Mouse (Mus musculus): ENCODE results near the gene Desi1. TPM values are rescaled to one million over a fixed set of nuclear protein-coding genes. Genes with fewer than 3 reads are reported as not detected.
A peak's percentile ranks its signal among the peaks of the same experiment; 100 is the strongest.

Gene Desi1
- polyA plus RNA-seq, 1 experiment from 2014 or later, result 42.7 TPM

DNA sequence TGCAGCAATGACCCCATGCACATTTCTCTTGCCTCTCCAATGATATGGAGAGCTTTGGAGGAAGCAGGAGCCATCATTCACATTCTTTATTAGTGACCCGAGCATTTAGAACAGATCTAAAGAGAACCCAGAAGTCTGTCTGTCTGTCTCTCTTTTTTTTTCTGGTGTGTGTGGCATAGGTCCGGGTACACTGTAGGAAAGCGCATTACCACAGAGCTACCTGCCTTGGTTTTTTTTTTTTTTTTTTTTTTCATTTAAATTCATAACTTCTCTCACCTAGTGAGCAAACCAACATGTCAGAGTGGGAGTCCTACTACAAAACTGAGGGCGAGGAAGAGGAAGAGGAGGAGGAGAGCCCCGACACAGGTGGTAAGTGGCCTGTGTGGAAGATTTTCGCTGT is 16.8 kb downstream of the Desi1 start:
- Histone ChIP-seq H3K9ac (replicated peaks) (peak overlapping the region; percentile 79), H3K4me2 (replicated peaks) (peak overlapping the region; percentile 96), H3K27ac (peak overlapping the region; percentile 80), H3K4me1 (replicated peaks) (peaks cover 32% of the 10 kb centered on the region), H3K27me3 (no peaks in the 10 kb centered on the region), H3K9me3 (no peaks in the 10 kb centered on the region), H3K4me3 (replicated peaks) (peak overlapping the region; percentile 85), H3K36me3 (peaks cover 16% of the 10 kb centered on the region)
- ATAC-seq, result no peak
- WGBS, result 26% methylated on average over 6 of the region's 6 CpGs

DNA sequence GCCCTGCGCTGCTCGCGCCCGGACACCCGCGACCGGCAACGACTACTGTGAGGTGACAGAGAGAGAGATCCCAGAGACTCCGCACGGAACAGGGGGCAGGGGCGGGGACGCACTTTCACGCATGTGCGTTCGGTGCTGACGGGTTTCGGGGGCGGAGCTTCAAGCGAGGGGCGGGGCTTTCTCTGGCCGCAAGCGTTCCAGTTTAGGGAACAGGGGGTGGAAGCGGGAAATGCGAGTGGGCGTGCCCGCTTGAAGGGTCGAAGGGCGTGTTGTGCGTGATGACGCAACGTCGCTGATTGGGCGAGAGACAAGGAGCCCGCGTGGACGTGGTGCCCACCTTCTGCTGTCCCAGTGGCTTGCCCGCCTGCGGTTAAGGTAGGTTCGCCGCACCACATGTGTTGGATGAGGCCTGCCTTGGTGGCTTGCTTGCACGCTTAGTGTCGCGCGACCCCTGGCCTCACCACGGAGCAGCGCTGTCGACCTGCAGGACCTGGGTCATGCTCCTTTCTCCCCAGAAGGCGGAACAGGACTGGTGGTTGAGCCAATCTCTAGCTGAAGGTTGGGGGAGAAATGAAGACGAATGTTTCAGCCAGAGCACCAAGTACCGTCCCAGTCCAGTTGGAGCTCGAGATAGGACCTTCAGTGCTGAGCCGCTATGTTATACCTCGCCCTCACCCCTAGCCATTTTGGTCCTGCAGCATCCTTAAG is 17.4 kb downstream of the Desi1 start:
- peak overlapping the region; percentile 85 for H3K4me3 ChIP-seq (replicated peaks)
- H3K27me3 ChIP-seq, result no peaks in the 10 kb centered on the region
- H3K4me1 ChIP-seq (replicated peaks), result peaks cover 32% of the 10 kb centered on the region
- ATAC-seq, result peak; percentile 97
- peak overlapping the region; percentile 96 for H3K4me2 ChIP-seq (replicated peaks)
- H3K9ac ChIP-seq (replicated peaks), result peak overlapping the region; percentile 90
- H3K27ac ChIP-seq, result peak overlapping the region; percentile 80
- no peaks in the 10 kb centered on the region for H3K9me3 ChIP-seq
- WGBS, result under 1% methylated on average over 53 of the region's 53 CpGs
- H3K36me3 ChIP-seq, result peaks cover 12% of the 10 kb centered on the region

DNA sequence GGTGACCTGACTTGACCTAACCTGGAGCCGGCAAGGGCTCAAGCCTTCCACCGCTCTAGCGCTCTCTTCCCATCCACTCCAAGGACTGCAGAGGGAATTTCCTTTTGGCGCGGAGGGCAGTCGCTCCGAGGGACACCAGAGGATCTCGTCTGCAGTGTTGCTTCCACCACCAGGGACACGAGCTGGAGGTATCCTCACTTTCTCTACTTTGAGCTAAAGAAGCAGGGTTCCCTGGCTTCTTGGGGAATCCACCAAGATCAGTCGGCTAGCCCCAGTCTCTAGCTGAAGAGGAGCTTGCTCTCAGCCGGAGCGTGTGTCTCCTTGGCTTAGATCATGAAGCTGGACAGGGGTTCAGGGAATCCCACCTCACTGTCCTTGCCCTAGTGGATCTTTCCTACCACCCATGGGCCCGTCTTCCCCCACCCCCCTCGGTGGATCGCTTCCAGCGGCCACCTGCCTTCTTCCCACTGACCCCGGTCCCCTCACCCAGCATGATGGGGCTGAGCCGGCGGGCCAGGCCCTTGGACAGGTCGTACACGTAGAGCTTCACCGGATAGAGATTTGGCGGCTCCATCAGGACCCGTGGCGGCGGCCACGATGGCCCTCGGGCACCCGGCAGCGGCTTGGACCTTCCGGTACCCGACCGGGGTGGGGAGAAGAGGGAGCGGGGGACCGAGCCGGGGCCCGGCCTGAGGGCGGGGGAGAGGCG is 18.1 kb downstream of the Desi1 start:
- WGBS, result under 1% methylated on average over 37 of the region's 39 CpGs
- peaks cover 12% of the 10 kb centered on the region for H3K36me3 ChIP-seq
- H3K27me3 ChIP-seq, result no peaks in the 10 kb centered on the region
- H3K9me3 ChIP-seq, result no peaks in the 10 kb centered on the region
- H3K4me1 ChIP-seq (replicated peaks), result peaks cover 32% of the 10 kb centered on the region
- peak; percentile 12 for ATAC-seq
- H3K4me2 ChIP-seq (replicated peaks), result peak overlapping the region; percentile 96
- H3K4me3 ChIP-seq (replicated peaks), result peak overlapping the region; percentile 85
- H3K9ac ChIP-seq (replicated peaks), result peak overlapping the region; percentile 90
- H3K27ac ChIP-seq, result peak overlapping the region; percentile 78

DNA sequence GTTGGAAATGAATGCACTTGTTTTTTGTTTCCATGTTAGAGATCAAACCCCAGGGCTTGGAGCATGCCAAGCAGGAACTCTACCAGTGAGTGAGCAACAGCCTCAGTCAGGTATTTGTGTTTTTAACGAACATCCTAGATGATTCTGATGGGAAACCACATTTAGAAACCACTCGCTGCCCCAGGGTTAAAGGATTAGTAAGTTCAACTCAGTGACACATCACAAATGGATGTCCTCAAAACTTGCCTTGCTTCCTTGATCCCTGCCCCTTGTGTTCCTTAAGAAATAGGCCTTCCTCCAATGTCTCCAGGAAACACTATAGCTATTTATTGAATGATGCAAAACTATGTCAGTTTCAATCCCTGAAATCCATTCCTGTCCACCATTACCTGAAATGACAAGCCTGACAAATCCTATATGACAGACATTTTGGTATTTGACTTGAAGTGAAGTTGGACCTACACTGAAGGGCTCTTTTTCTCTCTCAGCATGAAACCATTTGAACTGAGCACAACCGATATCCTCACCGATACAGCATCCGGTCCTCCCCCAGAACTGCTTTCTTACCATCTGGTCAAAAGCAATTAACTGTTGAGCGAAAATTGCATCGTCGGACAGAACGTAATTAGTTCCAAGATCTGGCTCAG is 18.8 kb downstream of the Desi1 start:
- H3K4me2 ChIP-seq (replicated peaks), result peak overlapping the region; percentile 96
- WGBS, result 18% methylated on average over 9 of the region's 9 CpGs
- peaks cover 32% of the 10 kb centered on the region for H3K4me1 ChIP-seq (replicated peaks)
- peak overlapping the region; percentile 78 for H3K27ac ChIP-seq
- H3K36me3 ChIP-seq, result peaks cover 9% of the 10 kb centered on the region
- peak overlapping the region; percentile 90 for H3K9ac ChIP-seq (replicated peaks)
- ATAC-seq, result no peak
- H3K4me3 ChIP-seq (replicated peaks), result peak overlapping the region; percentile 85
- no peaks in the 10 kb centered on the region for H3K27me3 ChIP-seq
- no peaks in the 10 kb centered on the region for H3K9me3 ChIP-seq

DNA sequence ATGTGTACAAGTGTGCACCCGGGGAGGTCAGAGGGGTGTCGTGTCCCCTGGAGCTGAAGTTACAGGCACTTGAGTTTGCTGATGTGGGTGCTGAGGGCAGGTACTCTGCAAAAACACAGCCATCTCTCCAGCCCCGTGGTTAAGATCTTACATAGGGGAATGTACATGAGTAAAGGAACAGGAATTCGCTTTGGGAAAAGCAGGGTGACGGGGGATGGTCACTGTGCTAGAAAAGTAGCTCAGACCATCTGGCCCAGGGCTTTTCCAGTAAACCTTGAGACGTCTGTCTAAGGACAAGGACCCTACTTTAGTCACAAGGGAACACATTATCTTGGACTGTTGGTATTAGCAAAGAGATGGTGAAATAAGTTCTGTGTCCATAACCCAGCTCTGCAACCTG is 21.7 kb downstream of the Desi1 start:
- ATAC-seq, result no peak

DNA sequence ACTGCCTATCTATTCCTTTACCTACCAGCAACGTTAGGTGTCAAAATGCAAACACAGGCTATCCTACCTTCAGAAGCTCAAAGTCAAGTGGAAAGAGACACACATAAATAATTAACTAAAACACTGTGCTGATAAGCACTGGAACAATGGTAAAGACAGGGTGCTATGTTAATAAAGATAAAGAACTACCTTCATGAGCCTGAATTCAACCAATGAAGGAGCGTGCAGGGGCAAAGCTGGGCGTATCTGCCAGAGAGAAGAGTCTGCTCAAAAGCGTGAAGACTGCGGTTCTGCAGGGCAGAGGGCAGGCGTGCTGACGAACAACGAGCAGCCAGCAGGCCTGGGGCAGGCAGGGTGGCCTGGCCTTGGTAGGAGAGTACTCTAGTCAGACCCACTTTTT is 29.4 kb downstream of the Desi1 start:
- H3K27me3 ChIP-seq, result no peaks in the 10 kb centered on the region
- no peak overlapping the region for H3K27ac ChIP-seq
- WGBS, result 91% methylated on average over 8 of the region's 8 CpGs
- ATAC-seq, result no peak
- H3K36me3 ChIP-seq, result peaks cover 36% of the 10 kb centered on the region
- H3K4me1 ChIP-seq (replicated peaks), result no peaks in the 10 kb centered on the region
- H3K4me2 ChIP-seq (replicated peaks), result no peak overlapping the region
- H3K9ac ChIP-seq (replicated peaks), result no peak overlapping the region
- H3K4me3 ChIP-seq (replicated peaks), result no peak overlapping the region
- H3K9me3 ChIP-seq, result no peaks in the 10 kb centered on the region

More for the DNA sequence above, 21.7 kb downstream of the Desi1 start:
- Histone ChIP-seq H3K4me3 (replicated peaks) (no peak overlapping the region), H3K27ac (no peak overlapping the region), H3K36me3 (no peaks in the 10 kb centered on the region), H3K9me3 (no peaks in the 10 kb centered on the region), H3K4me2 (replicated peaks) (no peak overlapping the region), H3K27me3 (no peaks in the 10 kb centered on the region), H3K4me1 (replicated peaks) (peaks cover 26% of the 10 kb centered on the region), H3K9ac (replicated peaks) (no peak overlapping the region)
- 92% methylated on average over 6 of the region's 6 CpGs for WGBS

DNA sequence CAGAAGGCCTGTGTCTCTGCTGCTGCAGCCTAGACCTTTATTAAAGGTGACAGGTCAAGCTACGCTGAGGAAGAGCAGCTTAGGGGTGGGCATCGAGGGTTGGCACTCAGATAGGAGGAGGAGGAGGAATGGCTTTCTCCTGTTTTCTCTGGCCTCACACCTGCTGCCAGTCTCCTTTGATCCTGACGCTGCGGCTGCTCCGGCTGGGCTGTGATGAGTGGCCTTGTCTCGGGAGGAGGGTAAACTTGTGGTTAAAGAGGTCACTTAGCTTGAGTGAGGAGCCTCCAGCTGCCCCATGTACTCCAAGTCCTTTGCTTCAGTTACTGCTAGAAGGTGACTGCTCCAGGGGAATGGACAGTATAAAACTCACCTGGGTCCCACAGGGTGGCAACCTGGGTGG is 39.7 kb downstream of the Desi1 start:
- no peak for ATAC-seq
- peaks cover 4% of the 10 kb centered on the region for H3K4me1 ChIP-seq (replicated peaks)
- H3K27me3 ChIP-seq, result no peaks in the 10 kb centered on the region
- no peak overlapping the region for H3K9ac ChIP-seq (replicated peaks)
- no peak overlapping the region for H3K4me2 ChIP-seq (replicated peaks)
- peaks cover 67% of the 10 kb centered on the region for H3K36me3 ChIP-seq
- H3K27ac ChIP-seq, result no peak overlapping the region
- H3K9me3 ChIP-seq, result no peaks in the 10 kb centered on the region
- 90% methylated on average over 6 of the region's 6 CpGs for WGBS
- H3K4me3 ChIP-seq (replicated peaks), result no peak overlapping the region

DNA sequence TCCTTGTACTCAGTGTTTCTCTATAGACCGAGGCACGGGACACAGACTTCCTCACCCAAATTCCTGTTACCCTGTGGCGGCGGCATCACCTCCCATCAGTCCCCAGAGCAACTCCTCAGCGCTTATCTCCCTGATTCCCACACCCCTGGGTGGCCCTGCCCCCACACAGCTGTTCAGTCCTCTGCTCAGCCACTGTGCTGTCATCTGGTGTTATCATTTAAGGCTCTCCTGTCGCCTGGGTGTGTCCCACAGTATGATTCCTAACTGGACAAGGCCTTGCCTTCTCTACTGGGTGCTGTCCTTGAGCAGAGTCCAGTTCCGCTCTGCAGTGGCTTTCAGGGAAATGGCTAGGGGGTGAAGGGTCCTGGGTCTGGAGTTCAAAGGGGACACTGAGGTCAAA is 43.1 kb downstream of the Desi1 start:
- Histone ChIP-seq H3K27me3 (no peaks in the 10 kb centered on the region), H3K36me3 (peaks cover 35% of the 10 kb centered on the region), H3K4me1 (replicated peaks) (peaks cover 10% of the 10 kb centered on the region), H3K9me3 (no peaks in the 10 kb centered on the region), H3K4me3 (replicated peaks) (no peak overlapping the region), H3K9ac (replicated peaks) (no peak overlapping the region), H3K4me2 (replicated peaks) (no peak overlapping the region), H3K27ac (no peak overlapping the region)
- ATAC-seq, result no peak
- WGBS, result 54% methylated on average over 7 of the region's 7 CpGs

DNA sequence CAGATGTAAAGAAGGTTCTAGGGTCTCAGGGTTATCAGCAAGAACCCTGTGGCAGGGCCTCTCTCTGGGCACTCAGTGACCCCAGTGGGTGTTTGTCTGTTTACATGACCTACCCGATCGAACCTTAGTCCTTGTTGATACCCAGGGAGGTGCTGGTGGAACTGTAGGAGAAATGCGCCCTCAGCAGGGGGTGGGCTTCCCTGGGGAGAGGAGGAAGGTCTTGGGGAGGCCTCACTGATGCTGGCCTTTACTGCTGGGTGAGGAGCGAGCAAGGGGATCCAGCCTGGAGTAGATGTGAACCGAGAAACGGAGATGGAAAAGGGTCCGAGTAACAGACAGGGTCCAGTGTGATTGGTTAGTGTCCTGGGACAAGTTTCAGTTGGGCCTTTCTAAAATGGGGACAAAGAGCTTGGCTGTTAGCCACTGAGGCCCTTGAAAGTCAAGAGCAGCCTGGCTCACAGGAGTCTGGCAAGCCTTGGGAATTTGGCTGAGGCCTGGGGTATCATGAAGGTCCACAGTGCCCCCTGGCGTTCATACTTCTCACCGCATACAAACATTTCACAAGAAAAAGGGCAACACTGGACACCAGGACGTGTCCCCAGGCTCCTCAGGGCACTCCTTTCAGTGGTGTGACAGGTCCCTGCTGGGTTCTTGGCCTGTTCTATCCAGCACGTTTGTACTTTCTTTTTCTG is 44.1 kb downstream of the Desi1 start:
- H3K4me2 ChIP-seq (replicated peaks), result no peak overlapping the region
- H3K9me3 ChIP-seq, result no peaks in the 10 kb centered on the region
- H3K4me1 ChIP-seq (replicated peaks), result peaks cover 16% of the 10 kb centered on the region
- peaks cover 24% of the 10 kb centered on the region for H3K36me3 ChIP-seq
- ATAC-seq, result peak; percentile 80
- no peak overlapping the region for H3K9ac ChIP-seq (replicated peaks)
- 45% methylated on average over 11 of the region's 11 CpGs for WGBS
- no peak overlapping the region for H3K4me3 ChIP-seq (replicated peaks)
- H3K27ac ChIP-seq, result peak overlapping the region; percentile 25; the same call in 1 of the 2 replicates
- no peaks in the 10 kb centered on the region for H3K27me3 ChIP-seq

DNA sequence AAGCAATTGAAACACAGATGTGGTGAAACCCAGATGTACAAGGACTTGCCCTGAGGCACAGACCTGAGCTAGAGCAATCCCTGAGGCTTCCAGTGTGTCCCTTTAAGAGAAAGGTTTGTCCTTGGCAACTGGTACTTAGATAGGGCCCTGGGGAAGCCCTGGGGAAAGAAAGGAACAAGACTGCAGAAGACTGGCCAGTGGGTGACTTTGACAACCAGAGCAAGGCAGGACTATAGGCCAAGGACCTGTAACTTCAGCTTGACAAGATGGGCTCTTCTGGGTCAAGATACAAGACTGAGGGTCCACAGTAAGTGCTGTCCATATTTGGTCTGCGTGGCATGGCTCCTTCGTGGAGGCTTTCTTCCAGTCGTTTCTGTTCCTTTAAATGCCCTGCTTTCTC is 46.0 kb downstream of the Desi1 start, which contains the start of gene Xrcc6:
Gene Xrcc6, plus strand, starts transcription at position 190 of the 400 bp plus-strand sequence.
- ATAC-seq, result no peak
- H3K4me1 ChIP-seq (replicated peaks), result peaks cover 16% of the 10 kb centered on the region
- no peak within 1 kb of the TSS for H3K4me2 ChIP-seq (replicated peaks)
- 86% methylated on average over 3 of the region's 3 CpGs for WGBS
- no peak within 1 kb of the TSS for H3K27ac ChIP-seq
- H3K9ac ChIP-seq (replicated peaks), result no peak within 1 kb of the TSS
- no peak within 1 kb of the TSS for H3K4me3 ChIP-seq (replicated peaks)
- no peaks in the 10 kb centered on the region for H3K9me3 ChIP-seq
- no peaks in the 10 kb centered on the region for H3K27me3 ChIP-seq
- peaks cover 6% of the 10 kb centered on the region; the same call in 1 of the 2 replicates for H3K36me3 ChIP-seq

DNA sequence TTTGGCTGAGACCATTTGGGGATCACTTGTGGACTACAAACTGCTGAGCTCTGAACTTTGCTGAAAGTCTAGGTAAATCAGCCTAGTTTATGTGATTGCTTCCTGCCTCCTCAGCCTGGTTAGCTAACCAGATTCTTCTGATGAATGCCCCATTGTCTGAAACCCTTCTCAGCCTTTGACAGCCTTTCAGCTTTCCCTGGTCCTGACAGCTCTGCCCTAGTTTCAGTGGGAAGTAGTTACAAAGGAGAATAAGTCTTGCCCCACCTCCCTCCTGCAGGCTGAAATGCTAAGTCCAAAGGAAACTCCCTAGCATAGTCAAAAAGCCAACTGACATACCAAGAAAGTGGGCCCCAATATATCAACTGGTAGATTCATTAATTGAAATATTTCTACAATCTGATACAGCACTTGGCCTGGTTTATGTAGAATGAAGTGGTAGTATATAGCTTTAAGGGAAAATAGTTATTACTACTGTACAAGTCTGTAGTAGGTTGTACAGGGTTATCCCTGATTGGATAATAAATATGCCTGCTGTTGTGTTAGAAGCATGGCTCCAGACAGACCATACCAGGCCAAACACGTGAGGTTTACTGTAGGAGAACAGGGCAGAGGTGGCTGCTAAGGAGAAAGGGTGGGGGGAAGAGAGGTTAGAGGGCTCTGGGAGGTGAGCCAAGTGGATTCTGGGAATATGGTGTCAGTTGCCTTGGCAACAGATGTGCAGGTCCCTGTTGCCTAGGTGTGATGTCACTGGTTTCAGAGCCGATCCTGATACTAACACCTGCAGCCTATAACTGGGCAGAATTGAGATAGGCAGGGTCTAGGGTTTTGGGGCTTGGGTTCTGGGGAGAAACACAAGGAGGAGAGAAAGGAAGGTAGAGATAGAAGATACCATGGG is 48.1 kb downstream of the Desi1 start:
- Histone ChIP-seq H3K36me3 (no peaks in the 10 kb centered on the region), H3K9me3 (no peaks in the 10 kb centered on the region), H3K27me3 (no peaks in the 10 kb centered on the region), H3K4me1 (replicated peaks) (peaks cover 16% of the 10 kb centered on the region), H3K9ac (replicated peaks) (no peak overlapping the region), H3K4me2 (replicated peaks) (no peak overlapping the region), H3K4me3 (replicated peaks) (no peak overlapping the region), H3K27ac (no peak overlapping the region)
- 51% methylated on average over 2 of the region's 2 CpGs for WGBS
- ATAC-seq, result no peak
